Comparison of ENCODE assay signal across 9 mouse cellular contexts in genomic region chr9:47307752-47308500, GRCm38 (mm10).
DNase-seq lines count a peak whose midpoint lies in the region; ATAC-seq lines count a peak whose summit lies in the region.
"Had no signal": no experiment of that assay in that cellular context is flagged by ENCODE, and none has a peak within 500 bp of the region (broad histone marks: within the 10 kb centered on the region; RNA-seq: fewer than 3 reads in every experiment).

No protein-coding gene starts in this region.

- H3K27ac ChIP-seq in forebrain, embryonic 11.5 days (ENCODE audit: low read depth, low read length), result no peak overlapping the region
- H3K27ac ChIP-seq in forebrain, embryonic 10.5 days, result no peak overlapping the region
- H3K27ac ChIP-seq in forebrain, embryonic 15.5 days (replicated peaks), result 0 out of 2 replicates have a peak overlapping the region, but pooled peaks have one; percentile 31
- H3K27ac ChIP-seq in intestine, embryonic 16.5 days (ENCODE audit: low read length), result no peak overlapping the region
- H3K27ac ChIP-seq: neural tube, embryonic 12.5 days had no signal

- no peaks in the 10 kb centered on the region for H3K9me3 ChIP-seq in forebrain, embryonic 11.5 days (ENCODE audit: control insufficient read depth, low read length)
- no peaks in the 10 kb centered on the region for H3K9me3 ChIP-seq in forebrain, embryonic 10.5 days
- no peaks in the 10 kb centered on the region for H3K9me3 ChIP-seq in forebrain, embryonic 15.5 days
- no peaks in the 10 kb centered on the region for H3K9me3 ChIP-seq in intestine, embryonic 16.5 days (ENCODE audit: control insufficient read depth, low read length)
- H3K9me3 ChIP-seq: neural tube, embryonic 12.5 days had no signal

- no peak overlapping the region for H3K4me3 ChIP-seq in forebrain, embryonic 11.5 days (ENCODE audit: low read depth, low read length)
- no peak overlapping the region for H3K4me3 ChIP-seq in forebrain, embryonic 10.5 days
- H3K4me3 ChIP-seq in forebrain, embryonic 15.5 days, result no peak overlapping the region
- no peak overlapping the region for H3K4me3 ChIP-seq in intestine, embryonic 16.5 days (ENCODE audit: low read length)
- H3K4me3 ChIP-seq: neural tube, embryonic 12.5 days had no signal

- peak; percentile 56 for DNase-seq in forebrain, embryonic 11.5 days (ENCODE audit: low spot score)
- DNase-seq in forebrain, embryonic 10.5 days (ENCODE audit: extremely low spot score, low spot score), result no peak
- peak; percentile 17 for DNase-seq in ovary, adult 18-20 months (ENCODE audit: low spot score)
- DNase-seq in ovary, postnatal 14 days (ENCODE audit: low spot score), result no peak
- DNase-seq in urinary bladder, adult 18-20 months (ENCODE audit: low spot score in 2 of 2), result no peak
- no peak for DNase-seq in B cell, adult 2 months

- no peaks in the 10 kb centered on the region for H3K36me3 ChIP-seq in forebrain, embryonic 11.5 days (ENCODE audit: control insufficient read depth, insufficient read depth, low read length)
- no peaks in the 10 kb centered on the region for H3K36me3 ChIP-seq in forebrain, embryonic 10.5 days (replicated peaks)
- H3K36me3 ChIP-seq in forebrain, embryonic 15.5 days, result no peaks in the 10 kb centered on the region
- H3K36me3 ChIP-seq in intestine, embryonic 16.5 days (ENCODE audit: control insufficient read depth, insufficient read depth, low read length), result no peaks in the 10 kb centered on the region
- H3K36me3 ChIP-seq: neural tube, embryonic 12.5 days had no signal

- H3K9ac ChIP-seq in forebrain, embryonic 11.5 days (ENCODE audit: low read length), result no peak overlapping the region
- no peak overlapping the region for H3K9ac ChIP-seq in forebrain, embryonic 15.5 days (replicated peaks)
- H3K9ac ChIP-seq in intestine, embryonic 16.5 days (ENCODE audit: low read depth, low read length), result no peak overlapping the region
- H3K9ac ChIP-seq: neural tube, embryonic 12.5 days had no signal

- ATAC-seq in forebrain, embryonic 11.5 days (replicated peaks; ENCODE audit: low FRiP score), result no peak
- 0 out of 2 replicates have a peak, but pooled peaks have one; percentile 6 for ATAC-seq in forebrain, embryonic 15.5 days (replicated peaks)
- peak; percentile 65 for ATAC-seq in intestine, embryonic 16.5 days

- WGBS in forebrain, embryonic 11.5 days, result 38% methylated on average over 17 of the region's 17 CpGs
- 47% methylated on average over 17 of the region's 17 CpGs for WGBS in forebrain, embryonic 10.5 days
- 29% methylated on average over 17 of the region's 17 CpGs for WGBS in forebrain, embryonic 15.5 days
- WGBS in intestine, embryonic 16.5 days, result 43% methylated on average over 17 of the region's 17 CpGs

- no peaks in the 10 kb centered on the region for H3K27me3 ChIP-seq in forebrain, embryonic 11.5 days (ENCODE audit: control insufficient read depth, insufficient read depth, low read length)
- H3K27me3 ChIP-seq in forebrain, embryonic 10.5 days (ENCODE audit: poor library complexity, severe bottlenecking), result peaks cover 23% of the 10 kb centered on the region
- no peaks in the 10 kb centered on the region for H3K27me3 ChIP-seq in forebrain, embryonic 15.5 days
- peaks cover 4% of the 10 kb centered on the region for H3K27me3 ChIP-seq in intestine, embryonic 16.5 days (replicated peaks; ENCODE audit: control insufficient read depth, insufficient read depth, low read length)

- no peak overlapping the region for H3K4me2 ChIP-seq in forebrain, embryonic 11.5 days (ENCODE audit: low read depth, low read length, severe bottlenecking)
- no peak overlapping the region; the same call in 1 of the 2 replicates for H3K4me2 ChIP-seq in forebrain, embryonic 15.5 days (replicated peaks)
- H3K4me2 ChIP-seq in intestine, embryonic 16.5 days (ENCODE audit: low read depth, low read length), result no peak overlapping the region
- H3K4me2 ChIP-seq: neural tube, embryonic 12.5 days had no signal

- H3K4me1 ChIP-seq in forebrain, embryonic 11.5 days (replicated peaks; ENCODE audit: control insufficient read depth, insufficient read depth, low read length), result no peaks in the 10 kb centered on the region; the same call in 1 of the 2 replicates
- H3K4me1 ChIP-seq in forebrain, embryonic 10.5 days, result peaks cover 13% of the 10 kb centered on the region
- H3K4me1 ChIP-seq in forebrain, embryonic 15.5 days, result peaks cover 19% of the 10 kb centered on the region
- no peaks in the 10 kb centered on the region for H3K4me1 ChIP-seq in intestine, embryonic 16.5 days (ENCODE audit: control insufficient read depth, insufficient read depth, low read length)

Comparison
In these comparisons a context has a peak if more than half of its experiments do, and no peak if none do; other contexts are left out.
1. DNase-seq: peak in forebrain, embryonic 11.5 days (single experiment) and ovary, adult 18-20 months (single experiment); none in forebrain, embryonic 10.5 days (single experiment), ovary, postnatal 14 days (single experiment), urinary bladder, adult 18-20 months (0 of 2) and B cell, adult 2 months (0 of 2).